Mouse (Mus musculus): ENCODE measurements around the gene Elfn1. TPM values are rescaled to one million over a fixed set of nuclear protein-coding genes. Genes with fewer than 3 reads are reported as not detected.

Gene Elfn1
- total RNA-seq, 2 experiments from 2014 or later, result 0.13 TPM; not detected in 1

- ATAC-seq (replicated peaks; ENCODE audit: low FRiP score, low TSS enrichment, poor library complexity, severe bottlenecking), result no peak
These were observed 102.7 kb downstream of the Elfn1 start for GRCm38 (mm10) chr5:140010405-140010804.

DNA sequence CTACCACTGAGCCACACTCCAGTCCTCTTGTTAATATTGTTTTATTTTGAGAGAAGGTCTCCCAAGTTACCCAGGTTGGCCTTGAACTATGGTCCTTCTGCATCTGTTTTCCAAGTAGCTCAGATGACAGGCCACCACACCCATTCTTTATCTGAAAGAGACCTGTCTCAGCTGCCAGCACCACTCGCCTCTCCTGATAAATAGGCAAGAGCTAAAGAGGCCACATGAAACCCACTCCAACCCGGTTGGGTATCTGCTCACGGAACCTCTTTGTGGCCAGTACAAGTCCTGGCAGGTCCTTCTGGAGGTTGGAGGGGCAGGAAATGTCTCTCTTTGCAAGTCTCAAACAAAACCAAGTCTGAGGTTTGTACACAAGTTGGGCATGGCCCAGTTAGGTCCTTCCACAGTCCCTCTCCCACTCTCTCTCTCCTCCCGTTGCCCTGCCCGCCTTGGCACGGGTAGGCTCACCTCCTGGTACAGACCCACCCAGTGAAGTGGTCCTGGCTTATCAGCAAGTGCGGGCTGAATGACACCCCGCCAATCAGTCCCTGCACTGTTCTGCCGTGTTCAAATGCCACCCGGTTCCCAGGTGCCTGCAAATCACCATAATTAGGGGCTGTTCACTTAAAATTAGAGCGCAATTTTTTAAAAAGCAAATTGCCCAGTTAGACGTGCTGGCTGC is 104.7 kb downstream of the Elfn1 start:
- ATAC-seq (replicated peaks; ENCODE audit: low FRiP score, low TSS enrichment, poor library complexity, severe bottlenecking), result peak; percentile 87

DNA sequence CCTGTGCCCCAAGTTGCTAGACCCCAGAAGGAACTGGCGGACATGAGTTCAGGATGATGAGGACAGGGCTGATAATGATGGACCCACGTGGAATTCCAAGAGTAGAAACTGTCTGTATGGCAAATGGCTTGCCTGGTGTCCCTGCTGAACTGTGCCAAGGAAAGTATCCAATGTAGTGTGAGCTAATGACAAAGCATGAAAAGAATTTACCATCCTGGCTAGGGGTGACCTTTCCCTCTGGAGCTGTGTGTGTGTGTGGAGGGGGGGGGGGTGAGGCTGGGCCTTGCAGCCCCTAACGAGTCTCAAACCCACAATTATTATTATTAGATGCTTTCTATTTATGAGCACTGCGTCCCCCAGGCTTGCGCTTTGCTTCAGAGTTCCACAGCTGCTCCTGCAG is 105.9 kb downstream of the Elfn1 start:
- no peak for ATAC-seq (replicated peaks; ENCODE audit: low FRiP score, low TSS enrichment, poor library complexity, severe bottlenecking)

GRCm38 (mm10) chr5:140016896-140017295 is 109.2 kb downstream of the Elfn1 start:
- ATAC-seq (replicated peaks; ENCODE audit: low FRiP score, low TSS enrichment, poor library complexity, severe bottlenecking), result no peak

- ATAC-seq (replicated peaks; ENCODE audit: low FRiP score, low TSS enrichment, poor library complexity, severe bottlenecking), result no peak
These were observed 111.0 kb downstream of the Elfn1 start for GRCm38 (mm10) chr5:140018780-140019179.

DNA sequence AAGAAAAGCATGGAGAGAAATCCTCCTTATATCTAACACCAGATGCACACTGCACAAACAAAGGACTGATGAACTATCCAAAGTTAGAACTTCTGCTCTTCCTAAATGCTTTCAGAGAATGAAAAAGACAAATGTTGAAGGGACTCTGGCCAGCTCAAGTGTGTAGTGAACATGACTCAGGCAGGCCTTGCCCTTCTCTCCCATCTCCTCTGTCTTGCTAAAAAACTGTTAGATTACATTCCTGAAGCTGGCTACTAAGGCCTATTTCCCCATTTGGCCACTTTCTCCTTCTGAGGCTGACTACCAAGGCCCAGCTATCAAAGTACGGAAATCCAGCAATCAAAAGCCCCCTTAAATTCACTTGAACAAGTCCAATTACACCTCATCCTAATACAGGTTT is 111.9 kb downstream of the Elfn1 start:
- ATAC-seq (replicated peaks; ENCODE audit: low FRiP score, low TSS enrichment, poor library complexity, severe bottlenecking), result no peak

- ATAC-seq (replicated peaks; ENCODE audit: low FRiP score, low TSS enrichment, poor library complexity, severe bottlenecking), result no peak
These were observed 114.0 kb downstream of the Elfn1 start for GRCm38 (mm10) chr5:140021755-140022154.

- ATAC-seq (replicated peaks; ENCODE audit: low FRiP score, low TSS enrichment, poor library complexity, severe bottlenecking), result no peak
These were observed 115.1 kb downstream of the Elfn1 start for GRCm38 (mm10) chr5:140022861-140023260.

GRCm38 (mm10) chr5:140023941-140024500 is 116.3 kb downstream of the Elfn1 start:
- peak; percentile 46; the same call in 1 of the 2 replicates for ATAC-seq (replicated peaks; ENCODE audit: low FRiP score, low TSS enrichment, poor library complexity, severe bottlenecking)

Other genes starting within 250 kb of the Elfn1 start
- gene Micall2, start 171.6 kb upstream of the Elfn1 start, total RNA-seq (2014; fragmentation: Nextera tagmentation), result 13.2 and 13.9 TPM in 2 replicates
- 2.6 and 5.7 TPM in 2 replicates for gene Micall2, start 171.6 kb upstream of the Elfn1 start, total RNA-seq (2017)
- 106 and 117 TPM in 2 replicates for gene Ints1, start 132.3 kb upstream of the Elfn1 start, total RNA-seq (2014; fragmentation: Nextera tagmentation)
- 33.9 and 34.7 TPM in 2 replicates for gene Ints1, start 132.3 kb upstream of the Elfn1 start, total RNA-seq (2017)
- gene Mafk, start 116.4 kb upstream of the Elfn1 start, total RNA-seq (2014; fragmentation: Nextera tagmentation), result 23.8 and 24.3 TPM in 2 replicates
- 40.1 and 49.3 TPM in 2 replicates for gene Mafk, start 116.4 kb upstream of the Elfn1 start, total RNA-seq (2017)
- gene Tmem184a, start 88.0 kb upstream of the Elfn1 start, total RNA-seq (2014; fragmentation: Nextera tagmentation), result not detected in 2 replicates
- 2.0 TPM in 1 of 2 replicates, not detected in the other for gene Tmem184a, start 88.0 kb upstream of the Elfn1 start, total RNA-seq (2017)
- not detected in 2 replicates for gene Gm26938, start 81.5 kb upstream of the Elfn1 start, total RNA-seq (2014; fragmentation: Nextera tagmentation)
- gene Gm26938, start 81.5 kb upstream of the Elfn1 start, total RNA-seq (2017), result not detected in 2 replicates
- 95.3 and 101 TPM in 2 replicates for gene Psmg3, start 81.1 kb upstream of the Elfn1 start, total RNA-seq (2014; fragmentation: Nextera tagmentation)
- gene Psmg3, start 81.1 kb upstream of the Elfn1 start, total RNA-seq (2017), result 12.7 and 16.0 TPM in 2 replicates